31 mouse cellular contexts compared by ENCODE assay signal in the genomic region with DNA sequence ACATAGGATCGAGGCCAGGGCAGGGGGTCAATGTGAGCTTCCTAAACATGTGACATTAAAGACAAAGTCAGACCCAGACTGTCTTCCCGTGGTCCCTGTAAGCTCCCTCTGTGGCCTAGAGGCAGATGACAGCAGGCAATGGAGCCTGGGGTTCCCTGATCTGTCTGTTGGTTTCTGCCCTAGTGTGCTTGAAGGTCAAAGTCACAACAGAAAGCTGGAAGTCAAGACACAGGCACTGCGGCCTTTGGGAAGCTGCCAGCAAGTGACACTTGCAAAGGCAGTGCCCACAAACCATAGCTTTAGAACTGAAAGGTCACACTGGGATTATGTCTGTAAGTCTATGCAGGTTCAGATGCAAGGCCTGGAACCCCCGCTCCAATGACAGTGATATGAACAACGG.
DNase-seq lines count a peak whose midpoint lies in the region; ATAC-seq and TF ChIP-seq lines count a peak whose summit lies in the region.
"Had no signal": no experiment of that assay in that cellular context is flagged by ENCODE, and none has a peak within 500 bp of the region (broad histone marks: within the 10 kb centered on the region; RNA-seq: fewer than 3 reads in every experiment).

No protein-coding gene starts in this region.

- H3K9me3 ChIP-seq in kidney, embryonic 14.5 days (ENCODE audit: control insufficient read depth, low read length), result no peaks in the 10 kb centered on the region
- H3K9me3 ChIP-seq in stomach, postnatal 0 days (ENCODE audit: control insufficient read depth, low read length), result no peaks in the 10 kb centered on the region
- H3K9me3 ChIP-seq: embryonic facial prominence, embryonic 10.5 days; embryonic facial prominence, embryonic 15.5 days; heart, embryonic 15.5 days; intestine, embryonic 15.5 days had no signal

- no peak for TF ChIP-seq CTCF in stomach, postnatal 0 days (IDR thresholded peaks at IDR 0.05; ENCODE audit: low read depth)

- no peak overlapping the region for H3K4me2 ChIP-seq in kidney, embryonic 14.5 days (replicated peaks; ENCODE audit: low read depth, low read length)
- no peak overlapping the region for H3K4me2 ChIP-seq in stomach, postnatal 0 days (replicated peaks; ENCODE audit: low read depth)
- H3K4me2 ChIP-seq: embryonic facial prominence, embryonic 15.5 days; forebrain, embryonic 12.5 days; heart, embryonic 15.5 days; hindbrain, embryonic 12.5 days; intestine, embryonic 15.5 days had no signal

- no peaks in the 10 kb centered on the region for H3K4me1 ChIP-seq in kidney, embryonic 14.5 days (ENCODE audit: control insufficient read depth, insufficient read depth, low read length)
- no peaks in the 10 kb centered on the region for H3K4me1 ChIP-seq in stomach, postnatal 0 days (replicated peaks; ENCODE audit: control insufficient read depth, insufficient read depth)
- H3K4me1 ChIP-seq: embryonic facial prominence, embryonic 10.5 days; embryonic facial prominence, embryonic 15.5 days; forebrain, embryonic 12.5 days; heart, embryonic 15.5 days; hindbrain, embryonic 12.5 days; intestine, embryonic 15.5 days had no signal

- no peak overlapping the region for H3K9ac ChIP-seq in kidney, embryonic 14.5 days (ENCODE audit: low read depth, low read length)
- no peak overlapping the region for H3K9ac ChIP-seq in stomach, postnatal 0 days (ENCODE audit: low read length)
- H3K9ac ChIP-seq: embryonic facial prominence, embryonic 15.5 days; forebrain, embryonic 12.5 days; forebrain, postnatal 0 days; heart, embryonic 15.5 days; hindbrain, embryonic 12.5 days; intestine, embryonic 15.5 days; liver, embryonic 14.5 days had no signal

- TF ChIP-seq EP300 in stomach, postnatal 0 days (optimal IDR thresholded peaks at IDR 0.05), result no peak

- peak; percentile 20 for DNase-seq in kidney, adult 11 months
- DNase-seq in kidney, adult 8-10 months, result no peak
- peak; percentile 14 to 37 for DNase-seq in kidney, postnatal 36 days
- DNase-seq in adipocyte (ENCODE audit: low spot score), result peak; percentile 7
- peak; percentile 22 for DNase-seq in stomach, postnatal 0 days (ENCODE audit: low spot score)
- DNase-seq in lung, postnatal 25 days (ENCODE audit: low spot score), result no peak
- DNase-seq: cerebellum, adult 8-10 months; cerebellum, postnatal 25 days; forebrain, postnatal 0 days; gastrocnemius, postnatal 10 days; heart, postnatal 36 days; layer of hippocampus, adult 9-11 months; liver; lung, adult 2 months; lung, postnatal 10 days; right cerebral cortex, postnatal 4 days; thymus, adult 2 months; thymus, postnatal 36 days had no signal

- no peak overlapping the region for H3K27ac ChIP-seq in kidney, embryonic 14.5 days (ENCODE audit: low read depth, low read length)
- H3K27ac ChIP-seq in stomach, postnatal 0 days (replicated peaks), result no peak overlapping the region
- H3K27ac ChIP-seq: embryonic facial prominence, embryonic 10.5 days; embryonic facial prominence, embryonic 15.5 days; forebrain, embryonic 12.5 days; heart, embryonic 10.5 days; heart, embryonic 15.5 days; hindbrain, embryonic 12.5 days; hindbrain, postnatal 0 days; intestine, embryonic 15.5 days; liver, embryonic 14.5 days had no signal

- ATAC-seq in kidney, embryonic 14.5 days (ENCODE audit: low FRiP score, low TSS enrichment), result no peak
- no peak for ATAC-seq in stomach, postnatal 0 days (ENCODE audit: low FRiP score, low TSS enrichment)
- ATAC-seq: forebrain, postnatal 0 days; hindbrain, postnatal 0 days; intestine, embryonic 15.5 days; midbrain, embryonic 16.5 days had no signal

- no peaks in the 10 kb centered on the region for H3K36me3 ChIP-seq in kidney, embryonic 14.5 days (ENCODE audit: control insufficient read depth, insufficient read depth, low read length)
- no peaks in the 10 kb centered on the region for H3K36me3 ChIP-seq in stomach, postnatal 0 days (ENCODE audit: control insufficient read depth, insufficient read depth, low read length)
- H3K36me3 ChIP-seq: embryonic facial prominence, embryonic 10.5 days; embryonic facial prominence, embryonic 15.5 days; forebrain, embryonic 12.5 days; G1E; heart, embryonic 10.5 days; heart, embryonic 15.5 days; hindbrain, embryonic 12.5 days; intestine, embryonic 15.5 days had no signal

- no peaks in the 10 kb centered on the region for H3K27me3 ChIP-seq in kidney, embryonic 14.5 days (ENCODE audit: control insufficient read depth, insufficient read depth, low read length)
- H3K27me3 ChIP-seq in stomach, postnatal 0 days (ENCODE audit: control insufficient read depth, insufficient read depth, low read length), result no peaks in the 10 kb centered on the region
- H3K27me3 ChIP-seq: CH12.LX; embryonic facial prominence, embryonic 15.5 days; heart, embryonic 15.5 days; hindbrain, embryonic 12.5 days; intestine, embryonic 15.5 days had no signal

- no peak overlapping the region for H3K4me3 ChIP-seq in kidney, embryonic 14.5 days (ENCODE audit: low read length)
- no peak overlapping the region for H3K4me3 ChIP-seq in stomach, postnatal 0 days (ENCODE audit: low read depth, low read length)
- H3K4me3 ChIP-seq: embryonic facial prominence, embryonic 10.5 days; embryonic facial prominence, embryonic 15.5 days; forebrain, embryonic 12.5 days; heart, embryonic 10.5 days; heart, embryonic 15.5 days; hindbrain, embryonic 12.5 days; intestine, embryonic 15.5 days had no signal

- 76% methylated on average over 5 of the region's 5 CpGs for WGBS in kidney, embryonic 14.5 days
- 80% methylated on average over 5 of the region's 5 CpGs for WGBS in stomach, postnatal 0 days

Comparison
In these comparisons a context has a peak if more than half of its experiments do, and no peak if none do; other contexts are left out.
1. DNase-seq: peak in kidney, adult 11 months (single experiment), kidney, postnatal 36 days (2 of 2), adipocyte (single experiment) and stomach, postnatal 0 days (single experiment); none in kidney, adult 8-10 months (0 of 2) and lung, postnatal 25 days (single experiment).